Mouse (Mus musculus) embryonic facial prominence, embryonic 14.5 days (tissue): ENCODE data around the gene Panx1. TPM values are rescaled to one million over a fixed set of nuclear protein-coding genes. Genes with fewer than 3 reads are reported as not detected.

Experiments
- ATAC-seq: fragments of 200-750 bp; cut with Nextera tagmentation; 2 replicates; pipeline ENCODE4 v1.8.0; 2017; ENCODE audit warnings: low read depth, moderate number of reproducible peaks, moderate TSS enrichment
- DNase-seq: peaks from one replicate; pipeline ENCODE4 v3.0.0-alpha.2; 2015; ENCODE audit warnings: low spot score
- H3K27ac ChIP-seq: fragments of 300-500 bp; sonication (generic); replicated peaks from 2 replicates; pipeline ENCODE4 v1.5.1; 2014; ENCODE audit warnings: low read depth, mild to moderate bottlenecking, low read length, moderate library complexity
- H3K27me3 ChIP-seq: fragments of 300-500 bp; sonication (generic); replicated peaks from 2 replicates; pipeline ENCODE4 v1.6.1; 2014; ENCODE audit warnings: low read length; ENCODE audit not compliant: control insufficient read depth, insufficient read depth
- H3K36me3 ChIP-seq: fragments of 300-500 bp; sonication (generic); 2 replicates; pipeline ENCODE4 v1.6.1; 2014; ENCODE audit warnings: low read length, mixed read lengths; ENCODE audit not compliant: control insufficient read depth, insufficient read depth
- H3K4me1 ChIP-seq: fragments of 300-500 bp; sonication (generic); 2 replicates; pipeline ENCODE4 v1.6.1; 2014; ENCODE audit warnings: antibody characterized with exemption, low read length; ENCODE audit not compliant: control insufficient read depth, insufficient read depth
- H3K4me2 ChIP-seq: fragments of 300-500 bp; sonication (generic); 2 replicates; pipeline ENCODE4 v1.6.1; 2014; ENCODE audit warnings: low read depth, mild to moderate bottlenecking, low read length, moderate library complexity, mixed read lengths
- H3K4me3 ChIP-seq: fragments of 300-500 bp; sonication (generic); 2 replicates; pipeline ENCODE4 v1.5.1; 2014; ENCODE audit warnings: low read depth, mild to moderate bottlenecking, low read length
- H3K9ac ChIP-seq: fragments of 300-500 bp; sonication (generic); 2 replicates; pipeline ENCODE4 v1.6.1; 2014; ENCODE audit warnings: low read depth, mild to moderate bottlenecking, low read length, moderate library complexity, mixed read lengths
- H3K9me3 ChIP-seq: fragments of 300-500 bp; sonication (generic); 2 replicates; pipeline ENCODE4 v1.6.1; 2016; ENCODE audit warnings: low read length; ENCODE audit not compliant: control insufficient read depth
- WGBS: fragments of 180-500 bp; shearing (Covaris S2); extraction: QIAGEN DNeasy Blood & Tissue Kit; methylation state at CpG from one replicate; pipeline ENCODE4 v1.1.7; 2014; 5-methylcytosine and 5-hydroxymethylcytosine counted together
- polyA plus RNA-seq: library from polyadenylated mRNA; unstranded; fragments of >200 nt; fragmentation: Nextera tagmentation; extraction: Ambion mirVana; gene quantifications from 2 replicates; pipeline ENCODE4 v1.2.1, GENCODE M21; 2014

Panx1 gene
- polyA plus RNA-seq, 1 experiment from 2014 or later: 48.3 TPM

DNA sequence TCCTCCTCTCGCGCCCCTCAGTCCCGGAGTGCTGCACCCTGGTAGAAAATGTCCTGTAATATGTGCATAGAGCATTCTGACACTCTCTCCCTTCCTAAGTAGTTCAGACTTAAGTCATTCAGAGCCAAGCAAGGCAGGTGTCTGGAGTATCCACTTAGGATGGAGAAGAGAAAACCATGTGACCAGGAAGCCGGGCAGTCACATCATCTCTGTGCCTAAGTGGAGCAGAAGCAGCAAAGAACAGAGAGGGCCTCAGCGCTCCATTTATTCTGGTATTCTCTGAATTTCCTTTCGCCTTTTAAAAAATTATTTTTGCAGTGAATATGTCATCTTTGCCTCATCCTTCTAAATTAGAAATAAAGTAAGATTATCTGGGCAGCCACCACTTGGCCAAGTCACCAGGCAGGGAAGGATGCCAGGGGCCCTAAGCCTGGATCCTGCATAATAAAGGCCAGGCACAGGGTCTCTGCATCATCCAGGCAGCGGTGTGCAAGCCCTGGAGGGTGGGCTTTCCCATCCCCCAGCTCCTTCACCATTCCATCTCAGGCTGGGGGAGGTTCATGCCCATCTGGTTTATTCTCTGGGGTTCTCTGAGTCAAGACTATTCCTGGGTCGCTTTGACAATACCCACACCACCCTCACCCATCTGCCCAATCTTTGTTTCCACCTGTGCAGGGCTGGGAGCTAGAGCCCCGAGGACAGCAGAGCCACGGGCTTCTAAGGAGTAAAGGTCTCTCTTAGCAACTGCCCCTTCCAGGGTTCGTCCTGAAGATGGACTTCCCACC lies 47.8 kb downstream of the Panx1 start:
- H3K27me3 ChIP-seq: no peaks in the 10 kb centered on the region
- no peak overlapping the region for H3K4me2 ChIP-seq
- H3K9me3 ChIP-seq: no peaks in the 10 kb centered on the region
- no peak overlapping the region for H3K4me3 ChIP-seq
- H3K36me3 ChIP-seq: no peaks in the 10 kb centered on the region
- WGBS: 77% methylated on average over 11 of the region's 11 CpGs
- no peak overlapping the region for H3K9ac ChIP-seq
- H3K27ac ChIP-seq: no peak overlapping the region
- DNase-seq (no peak), ATAC-seq (no peak)
- H3K4me1 ChIP-seq: no peaks in the 10 kb centered on the region

DNA sequence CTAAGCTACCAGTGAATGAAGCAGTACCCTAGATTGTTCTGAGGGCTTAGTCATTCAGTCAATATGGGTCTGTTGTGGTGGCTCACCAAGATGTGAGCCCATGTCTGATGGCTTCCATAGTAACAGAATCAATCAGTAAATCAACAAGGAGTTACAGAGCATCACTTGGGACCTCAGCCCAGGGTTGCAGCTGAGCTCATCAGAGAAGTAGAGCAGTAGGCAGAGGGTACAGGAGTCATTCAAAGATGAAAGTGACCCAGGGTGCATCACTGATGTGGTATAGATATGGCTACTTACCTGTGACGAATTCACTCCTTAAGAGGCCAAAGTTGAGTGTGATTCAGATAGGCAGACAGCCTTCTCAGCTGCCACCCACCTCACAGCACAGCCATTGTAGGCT lies 49.8 kb downstream of the Panx1 start:
- ATAC-seq: no peak

DNA sequence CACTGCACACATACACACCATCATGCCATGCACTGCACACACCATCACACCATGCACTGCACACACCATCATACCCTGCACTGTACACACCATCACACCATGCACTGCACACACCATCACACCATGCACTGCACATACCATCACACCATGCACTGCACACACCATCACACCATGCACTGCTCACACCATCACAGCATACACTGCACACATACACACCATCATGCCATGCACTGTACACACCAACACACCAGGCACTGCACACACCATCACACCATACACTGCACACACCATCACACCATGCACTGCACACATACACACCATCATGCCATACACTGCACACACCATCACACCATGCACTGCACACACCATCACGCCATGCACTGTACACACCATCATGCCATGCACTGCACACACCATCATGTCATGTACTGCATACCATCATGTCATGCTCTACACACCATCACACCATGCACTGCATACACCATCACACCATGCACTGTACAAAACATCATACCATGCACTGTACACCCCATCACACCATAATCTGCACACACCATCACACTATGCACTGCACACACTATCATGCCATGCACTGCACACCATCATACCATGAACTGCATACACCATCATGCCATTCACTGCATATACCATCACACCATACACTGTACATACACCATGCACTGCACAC lies 56.5 kb downstream of the Panx1 start:
- ATAC-seq: 0 out of 2 replicates have a peak, but pooled peaks have one; percentile 41
- no peaks in the 10 kb centered on the region for H3K4me1 ChIP-seq

More for the DNA sequence above, 49.8 kb downstream of the Panx1 start:
- no peaks in the 10 kb centered on the region for H3K36me3 ChIP-seq
- 75% methylated on average over 1 of the region's 1 CpGs for WGBS
- no peaks in the 10 kb centered on the region for H3K27me3 ChIP-seq
- no peak overlapping the region for H3K4me2 ChIP-seq
- no peak overlapping the region for H3K4me3 ChIP-seq
- no peak overlapping the region for H3K9ac ChIP-seq
- H3K9me3 ChIP-seq: no peaks in the 10 kb centered on the region
- no peak overlapping the region for H3K27ac ChIP-seq
- no peaks in the 10 kb centered on the region for H3K4me1 ChIP-seq
- no peak for DNase-seq

DNA sequence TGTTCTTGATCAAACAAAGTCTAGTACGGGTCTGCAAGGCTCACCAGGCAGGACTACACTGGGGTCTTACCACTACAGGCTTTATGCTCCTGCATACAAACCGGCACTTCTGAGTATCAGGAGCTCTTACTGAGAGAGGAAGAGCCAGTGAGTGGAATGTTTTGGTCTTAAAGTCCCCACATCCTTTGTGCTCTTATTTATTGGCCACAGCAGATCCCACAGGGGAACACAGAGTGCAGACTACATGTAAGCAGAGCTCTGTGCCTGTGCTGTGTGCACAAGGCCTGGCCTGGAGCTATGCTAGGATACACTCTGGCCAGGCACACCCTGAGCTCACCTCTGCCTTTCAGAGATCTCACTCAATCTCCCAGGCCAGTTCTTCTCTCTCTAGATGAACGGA lies 62.1 kb downstream of the Panx1 start:
- 62% methylated on average over 3 of the region's 3 CpGs for WGBS
- ATAC-seq: no peak

More for the DNA sequence above, 56.5 kb downstream of the Panx1 start:
- Histone ChIP-seq H3K36me3 (no peaks in the 10 kb centered on the region), H3K9me3 (no peaks in the 10 kb centered on the region), H3K4me2 (no peak overlapping the region), H3K27ac (no peak overlapping the region), H3K27me3 (no peaks in the 10 kb centered on the region), H3K4me3 (no peak overlapping the region), H3K9ac (no peak overlapping the region)
- no peak for DNase-seq
- WGBS: 86% methylated on average over 1 of the region's 1 CpGs

DNA sequence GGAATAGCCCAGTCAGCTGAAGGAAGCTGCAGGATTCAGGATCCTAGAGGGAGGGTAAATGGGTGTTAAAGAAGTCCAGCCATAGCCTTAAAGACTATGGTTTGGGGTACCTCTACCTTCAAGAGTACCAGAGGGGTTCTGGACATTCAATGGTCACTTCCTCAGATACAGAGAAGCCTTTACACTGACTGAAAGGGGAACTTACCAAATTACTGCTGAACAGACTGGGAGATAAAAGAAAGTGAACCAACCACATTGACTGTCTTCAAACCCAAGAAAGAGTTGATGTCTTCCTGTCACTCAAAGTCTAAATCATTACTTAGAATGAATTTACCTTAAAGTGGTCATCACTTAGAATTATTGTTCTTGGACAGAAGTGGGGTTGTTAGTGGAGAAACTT lies 62.6 kb downstream of the Panx1 start:
- H3K27ac ChIP-seq: no peak overlapping the region
- DNase-seq (no peak), ATAC-seq (no peak)
- H3K4me2 ChIP-seq: no peak overlapping the region
- H3K9ac ChIP-seq: no peak overlapping the region
- no peaks in the 10 kb centered on the region for H3K27me3 ChIP-seq
- H3K9me3 ChIP-seq: no peaks in the 10 kb centered on the region
- no peaks in the 10 kb centered on the region for H3K36me3 ChIP-seq
- no peak overlapping the region for H3K4me3 ChIP-seq
- no peaks in the 10 kb centered on the region for H3K4me1 ChIP-seq

More for the DNA sequence above, 62.1 kb downstream of the Panx1 start:
- H3K9me3 ChIP-seq: no peaks in the 10 kb centered on the region
- no peak overlapping the region for H3K4me2 ChIP-seq
- no peaks in the 10 kb centered on the region for H3K4me1 ChIP-seq
- H3K4me3 ChIP-seq: no peak overlapping the region
- H3K27me3 ChIP-seq: no peaks in the 10 kb centered on the region
- no peak overlapping the region for H3K27ac ChIP-seq
- no peak overlapping the region for H3K9ac ChIP-seq
- DNase-seq: no peak
- H3K36me3 ChIP-seq: no peaks in the 10 kb centered on the region

DNA sequence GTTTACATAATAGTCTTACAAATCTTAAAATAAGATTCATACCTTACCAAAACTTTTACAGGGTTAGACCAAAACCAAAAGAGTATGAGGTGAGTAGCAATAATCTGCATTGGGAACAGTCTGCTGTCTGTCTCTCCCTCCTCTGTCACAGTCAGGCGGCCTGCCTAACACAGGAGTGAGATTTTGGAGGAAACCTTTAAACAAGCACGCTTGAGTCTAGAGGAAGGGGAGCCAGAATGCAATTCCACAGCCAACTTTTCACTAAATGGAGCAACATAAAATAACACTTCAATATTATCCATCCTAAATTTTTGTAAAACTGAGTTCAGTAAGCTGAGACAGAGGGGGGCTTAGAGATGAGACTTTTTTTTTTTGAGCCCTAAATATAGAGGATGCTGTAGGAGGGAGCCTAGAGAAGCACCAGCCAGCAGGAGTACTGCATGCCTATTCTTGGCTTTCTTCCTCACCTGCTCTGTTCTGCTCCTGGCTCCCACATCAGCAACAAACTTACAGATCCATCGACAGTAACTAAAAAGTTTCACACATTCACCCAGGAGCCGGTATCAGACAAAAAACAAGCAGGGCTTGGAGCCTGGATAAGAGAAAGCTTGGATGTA lies 63.6 kb downstream of the Panx1 start:
- Histone ChIP-seq H3K4me3 (no peak overlapping the region), H3K27ac (no peak overlapping the region), H3K27me3 (no peaks in the 10 kb centered on the region), H3K4me1 (no peaks in the 10 kb centered on the region), H3K36me3 (no peaks in the 10 kb centered on the region), H3K9ac (no peak overlapping the region), H3K9me3 (no peaks in the 10 kb centered on the region), H3K4me2 (no peak overlapping the region)
- DNase-seq (no peak), ATAC-seq (no peak)
- 84% methylated on average over 4 of the region's 4 CpGs for WGBS

DNA sequence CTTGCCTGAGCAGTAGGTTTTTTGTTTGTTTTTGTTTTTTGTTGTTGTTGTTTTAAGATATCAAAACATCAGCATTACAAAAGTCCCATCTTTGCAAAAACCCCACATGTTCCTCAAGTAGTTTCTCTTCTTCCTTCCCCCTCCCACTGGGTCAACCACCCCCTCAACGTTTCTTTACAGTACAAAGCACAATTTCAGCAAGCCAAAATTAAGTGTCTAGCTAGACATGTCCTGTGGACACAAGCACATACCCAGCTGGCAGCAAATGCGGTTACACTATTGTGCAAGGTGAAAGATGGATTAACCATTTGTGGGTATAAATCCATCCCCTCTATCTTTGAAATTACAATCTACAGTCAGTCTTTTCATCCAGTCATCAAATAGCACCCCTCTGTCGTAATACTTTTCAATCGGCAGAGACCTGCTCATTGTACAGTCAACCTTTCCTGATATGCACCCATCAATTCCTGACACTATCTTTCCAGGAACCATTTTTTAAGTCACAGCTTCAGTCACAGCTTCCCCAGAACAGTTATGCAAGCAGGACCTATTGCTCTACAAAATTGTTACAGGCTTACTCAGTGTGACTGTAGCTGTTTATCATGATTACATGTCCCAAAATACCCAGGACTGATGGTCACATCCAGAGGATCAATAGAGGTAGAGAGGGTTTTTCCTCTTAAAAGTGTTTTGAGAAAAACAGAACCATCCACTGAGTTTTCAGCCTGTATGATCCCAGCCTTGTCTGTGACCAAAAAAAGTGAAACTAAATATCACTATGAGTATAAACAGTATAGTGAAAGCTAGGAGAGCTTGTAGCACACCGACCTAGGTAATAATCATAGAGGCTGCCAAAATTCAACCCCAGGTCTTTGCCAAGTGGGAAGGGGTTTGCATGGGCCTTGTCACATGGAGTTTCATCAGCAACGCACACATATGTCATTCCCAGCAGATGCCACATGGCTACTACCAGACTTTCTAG lies 70.7 kb downstream of the Panx1 start:
- H3K4me3 ChIP-seq: no peak overlapping the region
- H3K4me2 ChIP-seq: no peak overlapping the region
- no peak overlapping the region for H3K27ac ChIP-seq
- H3K9me3 ChIP-seq: no peaks in the 10 kb centered on the region
- DNase-seq (no peak), ATAC-seq (no peak)
- 80% methylated on average over 6 of the region's 6 CpGs for WGBS
- no peaks in the 10 kb centered on the region for H3K36me3 ChIP-seq
- H3K9ac ChIP-seq: no peak overlapping the region
- no peaks in the 10 kb centered on the region for H3K4me1 ChIP-seq
- no peaks in the 10 kb centered on the region for H3K27me3 ChIP-seq

DNA sequence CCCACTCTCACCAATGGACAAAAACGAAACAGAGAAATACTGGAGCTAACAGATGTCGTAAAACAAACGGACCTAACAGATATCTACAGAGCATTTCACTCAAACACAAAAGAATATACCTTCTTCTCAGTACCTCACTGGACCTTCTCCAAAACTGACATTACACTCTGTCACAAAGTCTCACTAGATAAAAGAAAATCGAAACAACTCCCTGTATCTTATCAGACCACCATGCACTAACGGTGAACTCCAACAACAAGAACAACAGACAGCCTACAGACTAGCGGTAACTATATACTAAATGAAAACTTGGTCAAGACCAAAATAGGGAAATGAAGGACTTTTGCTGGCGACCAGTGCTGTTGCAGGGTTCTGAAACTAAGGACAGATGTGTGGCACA lies 71.5 kb downstream of the Panx1 start:
- Histone ChIP-seq H3K9me3 (no peaks in the 10 kb centered on the region), H3K27me3 (no peaks in the 10 kb centered on the region), H3K4me2 (no peak overlapping the region), H3K27ac (no peak overlapping the region), H3K4me3 (no peak overlapping the region), H3K9ac (no peak overlapping the region), H3K4me1 (no peaks in the 10 kb centered on the region), H3K36me3 (no peaks in the 10 kb centered on the region)
- WGBS: 81% methylated on average over 7 of the region's 7 CpGs
- DNase-seq (no peak), ATAC-seq (no peak)
